ENCODE assay signal across 20 mouse cellular contexts in genomic region chr3:157240240-157240639, GRCm38 (mm10).
DNase-seq lines count a peak whose midpoint lies in the region; ATAC-seq and TF ChIP-seq lines count a peak whose summit lies in the region.
"Had no signal": no experiment of that assay in that cellular context is flagged by ENCODE, and none has a peak within 500 bp of the region (broad histone marks: within the 10 kb centered on the region; RNA-seq: fewer than 3 reads in every experiment).

No protein-coding gene starts in this region.

- H3K27ac ChIP-seq in forebrain, embryonic 13.5 days: no peak overlapping the region
- H3K27ac ChIP-seq in forebrain, embryonic 12.5 days: no peak overlapping the region
- H3K27ac ChIP-seq in forebrain, postnatal 0 days (ENCODE audit: low read depth, low read length): no peak overlapping the region
- no peak overlapping the region for H3K27ac ChIP-seq in forebrain, embryonic 11.5 days (ENCODE audit: low read depth, low read length)
- H3K27ac ChIP-seq: embryonic facial prominence, embryonic 13.5 days had no signal

- no peak overlapping the region for H3K4me3 ChIP-seq in forebrain, embryonic 13.5 days
- H3K4me3 ChIP-seq in forebrain, embryonic 12.5 days (replicated peaks): no peak overlapping the region
- H3K4me3 ChIP-seq in forebrain, postnatal 0 days (ENCODE audit: low read depth, low read length): no peak overlapping the region
- no peak overlapping the region for H3K4me3 ChIP-seq in forebrain, embryonic 11.5 days (ENCODE audit: low read depth, low read length)
- H3K4me3 ChIP-seq: embryonic facial prominence, embryonic 13.5 days had no signal

- no peaks in the 10 kb centered on the region for H3K36me3 ChIP-seq in forebrain, embryonic 13.5 days (ENCODE audit: poor library complexity, severe bottlenecking)
- H3K36me3 ChIP-seq in forebrain, embryonic 12.5 days (replicated peaks): no peaks in the 10 kb centered on the region
- no peaks in the 10 kb centered on the region for H3K36me3 ChIP-seq in forebrain, postnatal 0 days (ENCODE audit: insufficient read depth)
- H3K36me3 ChIP-seq in forebrain, embryonic 11.5 days (ENCODE audit: control insufficient read depth, insufficient read depth, low read length): no peaks in the 10 kb centered on the region
- H3K36me3 ChIP-seq: embryonic facial prominence, embryonic 13.5 days had no signal

- H3K4me1 ChIP-seq in forebrain, embryonic 13.5 days: no peaks in the 10 kb centered on the region
- H3K4me1 ChIP-seq in forebrain, embryonic 12.5 days: no peaks in the 10 kb centered on the region
- no peaks in the 10 kb centered on the region for H3K4me1 ChIP-seq in forebrain, postnatal 0 days (ENCODE audit: insufficient read depth)
- H3K4me1 ChIP-seq in forebrain, embryonic 11.5 days (replicated peaks; ENCODE audit: control insufficient read depth, insufficient read depth, low read length): no peaks in the 10 kb centered on the region
- H3K4me1 ChIP-seq: embryonic facial prominence, embryonic 13.5 days had no signal

- no peak overlapping the region for H3K9ac ChIP-seq in forebrain, embryonic 13.5 days
- no peak overlapping the region for H3K9ac ChIP-seq in forebrain, embryonic 12.5 days
- H3K9ac ChIP-seq in forebrain, postnatal 0 days: no peak overlapping the region
- H3K9ac ChIP-seq in forebrain, embryonic 11.5 days (ENCODE audit: low read length): no peak overlapping the region
- H3K9ac ChIP-seq: embryonic facial prominence, embryonic 13.5 days had no signal

- 91% methylated on average over 1 of the region's 1 CpGs for WGBS in forebrain, embryonic 13.5 days
- 85% methylated on average over 1 of the region's 1 CpGs for WGBS in forebrain, embryonic 12.5 days
- WGBS in forebrain, postnatal 0 days: 54% methylated on average over 1 of the region's 1 CpGs
- WGBS in forebrain, embryonic 11.5 days: 88% methylated on average over 1 of the region's 1 CpGs

- no peak for DNase-seq in forebrain, postnatal 0 days
- no peak for DNase-seq in forebrain, embryonic 11.5 days (ENCODE audit: low spot score)
- peak; percentile 66 for DNase-seq in Muller cell, postnatal 12 days (ENCODE audit: inconsistent ontology term)
- DNase-seq in retina, embryonic 14.5 days (ENCODE audit: low spot score): peak; percentile 76
- no peak for DNase-seq in left cerebral cortex, postnatal 10 days (ENCODE audit: extremely low spot score in 1 of 2, low spot score in 2 of 2)
- DNase-seq in testis, postnatal 10 days (ENCODE audit: low spot score): no peak
- DNase-seq: adrenal gland, adult 8-10 months; adrenal gland, postnatal 14 days; adrenal gland, postnatal 36 days; cerebellum, adult 11-12 months; cerebellum, adult 2 months; cerebellum, adult 9-10 months; cerebellum, postnatal 10 days; cerebellum, postnatal 25 days had no signal

- no peaks in the 10 kb centered on the region for H3K9me3 ChIP-seq in forebrain, embryonic 13.5 days (replicated peaks)
- H3K9me3 ChIP-seq in forebrain, embryonic 12.5 days: no peaks in the 10 kb centered on the region
- no peaks in the 10 kb centered on the region for H3K9me3 ChIP-seq in forebrain, postnatal 0 days (ENCODE audit: low read length)
- no peaks in the 10 kb centered on the region for H3K9me3 ChIP-seq in forebrain, embryonic 11.5 days (ENCODE audit: control insufficient read depth, low read length)
- H3K9me3 ChIP-seq: embryonic facial prominence, embryonic 13.5 days had no signal

- 0 out of 2 replicates have a peak, but pooled peaks have one; percentile 16 for ATAC-seq in forebrain, embryonic 13.5 days
- ATAC-seq in forebrain, embryonic 12.5 days (ENCODE audit: low FRiP score): no peak
- peak; percentile 58; the same call in 1 of the 2 replicates for ATAC-seq in forebrain, postnatal 0 days
- ATAC-seq in forebrain, embryonic 11.5 days (replicated peaks; ENCODE audit: low FRiP score): no peak
- ATAC-seq: activated CD4-positive, CD25-positive, alpha-beta regulatory T cell, adult 4 months; forebrain, embryonic 14.5 days; Patski had no signal

- no peak for TF ChIP-seq CTCF in forebrain, postnatal 0 days (IDR thresholded peaks at IDR 0.05; ENCODE audit: low read depth)

- H3K27me3 ChIP-seq in forebrain, embryonic 13.5 days: no peaks in the 10 kb centered on the region
- H3K27me3 ChIP-seq in forebrain, embryonic 12.5 days: no peaks in the 10 kb centered on the region
- no peaks in the 10 kb centered on the region for H3K27me3 ChIP-seq in forebrain, postnatal 0 days (ENCODE audit: insufficient read depth, low read length)
- H3K27me3 ChIP-seq in forebrain, embryonic 11.5 days (ENCODE audit: control insufficient read depth, insufficient read depth, low read length): no peaks in the 10 kb centered on the region
- H3K27me3 ChIP-seq: embryonic facial prominence, embryonic 13.5 days; Patski had no signal

- intact Hi-C loops in left cerebral cortex, postnatal 10 days (cut with DNase I): no loop called here

- H3K4me2 ChIP-seq in forebrain, embryonic 13.5 days: no peak overlapping the region
- H3K4me2 ChIP-seq in forebrain, embryonic 12.5 days: no peak overlapping the region
- no peak overlapping the region for H3K4me2 ChIP-seq in forebrain, postnatal 0 days (ENCODE audit: low read depth)
- no peak overlapping the region for H3K4me2 ChIP-seq in forebrain, embryonic 11.5 days (ENCODE audit: low read depth, low read length, severe bottlenecking)
- H3K4me2 ChIP-seq: embryonic facial prominence, embryonic 13.5 days had no signal

Comparison
In these comparisons a context has a peak if more than half of its experiments do, and no peak if none do; other contexts are left out.
1. ATAC-seq: peak in forebrain, embryonic 13.5 days (single experiment) and forebrain, postnatal 0 days (single experiment); none in forebrain, embryonic 12.5 days (single experiment) and forebrain, embryonic 11.5 days (single experiment).
2. DNase-seq: peak in Muller cell, postnatal 12 days (single experiment) and retina, embryonic 14.5 days (single experiment); none in forebrain, postnatal 0 days (single experiment), forebrain, embryonic 11.5 days (single experiment), left cerebral cortex, postnatal 10 days (0 of 2) and testis, postnatal 10 days (single experiment).